Mouse (Mus musculus) embryonic facial prominence, embryonic 13.5 days (tissue): ENCODE results near the gene Rftn1. TPM values are rescaled to one million over a fixed set of nuclear protein-coding genes. Genes with fewer than 3 reads are reported as not detected.
"Not testable (repeated sequence)": the region's sequence is repeated elsewhere in the genome, so short reads cannot be mapped to it uniquely, and the experiment has no call there.

Experiments used
- ATAC-seq: fragments of 200-750 bp; cut with Nextera tagmentation; 2 replicates; pipeline ENCODE4 v1.8.0; 2017; ENCODE audit warnings: low read depth; ENCODE audit not compliant: insufficient number of reproducible peaks, insufficient read depth, low FRiP score, low TSS enrichment
- H3K27ac ChIP-seq: fragments of 300-500 bp; sonication (generic); 2 replicates; pipeline ENCODE4 v1.5.1; 2015; ENCODE audit warnings: moderate library complexity, mild to moderate bottlenecking, inconsistent platforms
- H3K27me3 ChIP-seq: fragments of 300-500 bp; sonication (generic); 2 replicates; pipeline ENCODE4 v1.6.1; 2015; ENCODE audit warnings: mild to moderate bottlenecking, inconsistent platforms
- H3K36me3 ChIP-seq: fragments of 300-500 bp; sonication (generic); 2 replicates; pipeline ENCODE4 v1.6.1; 2015; ENCODE audit warnings: mild to moderate bottlenecking, inconsistent platforms
- H3K4me1 ChIP-seq: fragments of 300-500 bp; sonication (generic); 2 replicates; pipeline ENCODE4 v1.6.1; 2015; ENCODE audit warnings: inconsistent platforms
- H3K4me2 ChIP-seq: fragments of 300-500 bp; sonication (generic); 2 replicates; pipeline ENCODE4 v1.6.1; 2015; ENCODE audit warnings: moderate library complexity, mild to moderate bottlenecking, inconsistent platforms
- H3K4me3 ChIP-seq: fragments of 300-500 bp; sonication (generic); 2 replicates; pipeline ENCODE4 v1.5.1; 2015; ENCODE audit warnings: mild to moderate bottlenecking, inconsistent platforms
- H3K9ac ChIP-seq: fragments of 300-500 bp; sonication (generic); 2 replicates; pipeline ENCODE4 v1.6.1; 2015; ENCODE audit warnings: mild to moderate bottlenecking, inconsistent platforms
- H3K9me3 ChIP-seq: fragments of 300-500 bp; sonication (generic); 2 replicates; pipeline ENCODE4 v1.6.1; 2016; ENCODE audit warnings: inconsistent platforms
- WGBS: fragments of 180-500 bp; shearing (Covaris S2); methylation state at CpG from one replicate; pipeline ENCODE4 v1.1.7; 2015; ENCODE audit warnings: mixed read lengths; 5-methylcytosine and 5-hydroxymethylcytosine counted together
- polyA plus RNA-seq: library from polyadenylated mRNA; unstranded; fragments of >200 nt; fragmentation: Nextera tagmentation; extraction: Ambion mirVana; gene quantifications from 2 replicates; pipeline ENCODE4 v1.2.1, GENCODE M21; 2015

Gene Rftn1
- polyA plus RNA-seq, 1 experiment from 2014 or later: 15.8 TPM

GRCm38 (mm10) chr17:50224718-50225117 is 34.2 kb upstream of the Rftn1 start:
- Histone ChIP-seq H3K9me3 (no peaks in the 10 kb centered on the region), H3K9ac (no peak overlapping the region), H3K4me1 (peaks cover 5% of the 10 kb centered on the region; the same call in 1 of the 2 replicates), H3K4me2 (no peak overlapping the region), H3K4me3 (no peak overlapping the region), H3K36me3 (no peaks in the 10 kb centered on the region), H3K27ac (no peak overlapping the region), H3K27me3 (0 out of 2 replicates have a peak, but pooled peaks cover 4% of the 10 kb centered on the region)
- WGBS: 61% methylated on average over 5 of the region's 5 CpGs
- ATAC-seq: no peak

GRCm38 (mm10) chr17:50217978-50218377 is 27.5 kb upstream of the Rftn1 start:
- H3K4me1 ChIP-seq: no peaks in the 10 kb centered on the region
- H3K9me3 ChIP-seq: no peaks in the 10 kb centered on the region
- H3K4me3 ChIP-seq: no peak overlapping the region
- 61% methylated on average over 4 of the region's 4 CpGs for WGBS
- no peaks in the 10 kb centered on the region for H3K36me3 ChIP-seq
- no peak overlapping the region for H3K4me2 ChIP-seq
- no peak overlapping the region for H3K9ac ChIP-seq
- ATAC-seq: no peak
- no peak overlapping the region for H3K27ac ChIP-seq
- no peaks in the 10 kb centered on the region for H3K27me3 ChIP-seq

GRCm38 (mm10) chr17:50215104-50215503 is 24.6 kb upstream of the Rftn1 start:
- Histone ChIP-seq H3K27me3 (no peaks in the 10 kb centered on the region), H3K4me1 (no peaks in the 10 kb centered on the region), H3K4me2 (no peak overlapping the region), H3K4me3 (no peak overlapping the region), H3K9me3 (no peaks in the 10 kb centered on the region), H3K36me3 (no peaks in the 10 kb centered on the region), H3K9ac (no peak overlapping the region), H3K27ac (no peak overlapping the region)
- 85% methylated on average over 6 of the region's 6 CpGs for WGBS
- ATAC-seq: no peak

GRCm38 (mm10) chr17:50213117-50213516 is 22.6 kb upstream of the Rftn1 start:
- no peaks in the 10 kb centered on the region for H3K36me3 ChIP-seq
- no peaks in the 10 kb centered on the region for H3K4me1 ChIP-seq
- no peak for ATAC-seq
- no peak overlapping the region for H3K27ac ChIP-seq
- no peaks in the 10 kb centered on the region for H3K27me3 ChIP-seq
- H3K9ac ChIP-seq: no peak overlapping the region
- no peak overlapping the region for H3K4me3 ChIP-seq
- no peaks in the 10 kb centered on the region for H3K9me3 ChIP-seq
- no peak overlapping the region for H3K4me2 ChIP-seq
- 80% methylated on average over 4 of the region's 4 CpGs for WGBS

DNA sequence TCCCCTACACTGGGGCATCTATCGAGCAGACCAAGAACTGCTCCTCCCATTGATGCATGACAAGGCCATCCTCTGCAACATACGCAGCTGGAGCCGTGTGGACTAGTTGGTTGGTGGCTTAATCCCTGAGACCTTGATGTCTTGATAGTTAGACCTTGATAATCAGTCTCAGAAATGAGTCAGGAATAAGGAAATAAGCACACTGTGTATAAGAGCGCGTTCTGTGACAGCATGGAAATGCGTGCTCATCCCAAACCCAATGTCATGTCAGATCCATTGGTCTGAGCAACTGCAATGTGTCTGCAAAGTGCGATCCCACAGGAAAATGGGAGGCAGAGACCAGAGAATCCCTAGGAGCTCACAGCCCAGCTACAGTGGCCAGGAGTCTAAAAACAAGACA is 21.3 kb upstream of the Rftn1 start:
- no peaks in the 10 kb centered on the region for H3K4me1 ChIP-seq
- no peaks in the 10 kb centered on the region for H3K27me3 ChIP-seq
- no peaks in the 10 kb centered on the region for H3K36me3 ChIP-seq
- no peak overlapping the region for H3K4me3 ChIP-seq
- H3K4me2 ChIP-seq: no peak overlapping the region
- no peak overlapping the region for H3K9ac ChIP-seq
- no peaks in the 10 kb centered on the region for H3K9me3 ChIP-seq
- H3K27ac ChIP-seq: no peak overlapping the region
- no peak for ATAC-seq
- 92% methylated on average over 7 of the region's 7 CpGs for WGBS

DNA sequence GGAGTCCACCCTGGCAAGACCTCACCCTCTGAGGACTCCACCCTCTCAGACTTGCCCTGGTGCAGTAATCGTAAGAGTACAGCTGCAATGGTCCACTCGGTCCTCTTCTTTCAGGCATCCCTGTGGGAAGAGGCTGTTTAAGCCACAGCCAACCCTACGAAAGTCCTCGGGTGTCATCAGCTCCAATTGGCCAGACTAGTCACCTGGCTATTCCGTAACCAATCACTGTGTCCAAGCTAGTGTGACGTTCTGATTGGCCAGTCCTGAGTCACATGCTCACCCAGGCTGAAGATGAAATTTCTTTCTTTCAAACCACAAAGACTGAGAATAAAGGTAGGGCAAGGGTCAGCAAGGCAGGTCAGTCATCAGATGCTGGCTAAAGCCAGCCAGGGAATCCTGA is 19.4 kb upstream of the Rftn1 start:
- Histone ChIP-seq H3K27ac (no peak overlapping the region), H3K9ac (no peak overlapping the region), H3K36me3 (no peaks in the 10 kb centered on the region), H3K9me3 (no peaks in the 10 kb centered on the region), H3K4me3 (no peak overlapping the region), H3K27me3 (no peaks in the 10 kb centered on the region), H3K4me1 (no peaks in the 10 kb centered on the region), H3K4me2 (no peak overlapping the region)
- WGBS: 91% methylated on average over 6 of the region's 6 CpGs
- ATAC-seq: no peak

GRCm38 (mm10) chr17:50208137-50209045 is 17.9 kb upstream of the Rftn1 start:
- Histone ChIP-seq H3K4me1 (no peaks in the 10 kb centered on the region), H3K9me3 (no peaks in the 10 kb centered on the region), H3K27me3 (no peaks in the 10 kb centered on the region), H3K36me3 (no peaks in the 10 kb centered on the region), H3K4me3 (no peak overlapping the region), H3K9ac (no peak overlapping the region), H3K27ac (no peak overlapping the region), H3K4me2 (no peak overlapping the region)
- ATAC-seq: no peak
- 89% methylated on average over 7 of the region's 7 CpGs for WGBS

DNA sequence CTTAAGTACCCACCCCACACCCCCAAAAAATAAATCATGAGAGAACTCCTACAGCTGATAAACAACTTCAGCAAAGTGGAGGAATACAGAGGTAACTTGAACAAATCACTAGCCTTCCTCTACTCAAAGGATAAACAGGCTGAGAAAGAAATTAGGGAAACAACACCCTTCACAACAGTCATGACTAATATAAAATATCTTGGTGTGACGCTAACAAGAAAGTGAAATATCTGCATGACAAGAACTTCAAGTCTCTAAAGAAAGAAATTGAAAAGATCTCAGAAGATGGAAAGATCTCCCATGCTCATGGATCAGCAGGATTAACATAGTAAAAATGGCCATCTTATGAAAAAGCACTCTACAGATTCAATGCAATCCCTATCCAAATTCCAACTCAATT is 15.8 kb upstream of the Rftn1 start:
- H3K4me3 ChIP-seq, H3K36me3 ChIP-seq, H3K27ac ChIP-seq, H3K4me2 ChIP-seq, ATAC-seq, H3K9ac ChIP-seq, H3K9me3 ChIP-seq, H3K4me1 ChIP-seq, H3K27me3 ChIP-seq: not testable (repeated sequence)
- 88% methylated on average over 1 of the region's 1 CpGs for WGBS

GRCm38 (mm10) chr17:50205840-50206239 is 15.4 kb upstream of the Rftn1 start:
- WGBS: 88% methylated on average over 2 of the region's 2 CpGs
- H3K9ac ChIP-seq, H3K9me3 ChIP-seq, H3K4me3 ChIP-seq, H3K27me3 ChIP-seq, H3K27ac ChIP-seq, H3K4me1 ChIP-seq, H3K36me3 ChIP-seq, ATAC-seq, H3K4me2 ChIP-seq: not testable (repeated sequence)

GRCm38 (mm10) chr17:50205152-50205782 is 14.8 kb upstream of the Rftn1 start:
- H3K4me2 ChIP-seq: no peak overlapping the region

DNA sequence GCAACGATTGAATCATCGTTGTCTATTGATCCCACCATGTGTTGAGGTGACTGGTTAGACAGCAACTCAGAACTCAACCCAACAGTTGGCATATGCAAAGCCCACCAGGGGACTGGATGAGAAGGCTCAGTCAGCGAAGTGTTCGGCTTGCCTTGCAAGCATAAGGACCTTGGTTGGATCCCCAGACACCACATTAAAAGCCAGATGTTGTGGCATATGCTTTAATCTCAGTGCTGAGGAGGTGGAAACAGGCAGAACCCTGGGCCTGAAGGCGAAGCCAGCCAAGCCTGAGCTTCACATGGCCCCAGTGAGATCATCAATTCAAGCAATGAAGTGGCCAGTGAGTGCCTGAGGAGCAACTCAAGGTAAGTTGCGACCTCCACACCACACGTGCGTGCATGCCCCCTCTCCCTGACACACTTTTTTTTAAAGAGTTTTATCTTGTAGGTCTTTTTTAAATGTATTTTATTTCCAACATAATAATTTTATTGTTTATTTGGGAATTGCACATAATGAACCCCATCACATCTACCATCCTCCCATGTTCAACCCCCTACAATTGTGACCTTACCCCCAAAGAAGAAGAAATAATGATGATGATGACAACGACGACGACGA is 11.5 kb upstream of the Rftn1 start:
- no peak overlapping the region for H3K4me2 ChIP-seq
- H3K27me3 ChIP-seq: no peaks in the 10 kb centered on the region
- ATAC-seq: no peak
- no peak overlapping the region for H3K27ac ChIP-seq
- no peaks in the 10 kb centered on the region for H3K36me3 ChIP-seq
- no peaks in the 10 kb centered on the region for H3K4me1 ChIP-seq
- no peak overlapping the region for H3K4me3 ChIP-seq
- no peak overlapping the region for H3K9ac ChIP-seq
- WGBS: 91% methylated on average over 12 of the region's 12 CpGs
- H3K9me3 ChIP-seq: no peaks in the 10 kb centered on the region

More at GRCm38 (mm10) chr17:50205152-50205782, 14.8 kb upstream of the Rftn1 start:
- ATAC-seq: no peak
- Histone ChIP-seq H3K4me3 (no peak overlapping the region), H3K9ac (no peak overlapping the region), H3K27ac (no peak overlapping the region), H3K27me3 (no peaks in the 10 kb centered on the region), H3K9me3 (no peaks in the 10 kb centered on the region), H3K4me1 (no peaks in the 10 kb centered on the region), H3K36me3 (no peaks in the 10 kb centered on the region)
- WGBS: 43% methylated on average over 1 of the region's 1 CpGs
